Mouse (Mus musculus) CH12.LX (cell line): ENCODE data around the gene Exoc3l4. TPM values are rescaled to one million over a fixed set of nuclear protein-coding genes. Genes with fewer than 3 reads are reported as not detected.

Experiments
- DNase-seq: peaks from one replicate; pipeline ENCODE4 v3.0.0-alpha.2; 2013; ENCODE audit errors: extremely low read depth
- H3K27ac ChIP-seq: 2 replicates; pipeline ENCODE4 v1.5.1; 2012; ENCODE audit warnings: low read depth, mild to moderate bottlenecking, control low read depth, moderate library complexity; ENCODE audit not compliant: insufficient read depth
- H3K27me3 ChIP-seq: replicated peaks from 2 replicates; pipeline ENCODE3; 2012; ENCODE audit warnings: inconsistent platforms
- H3K36me3 ChIP-seq, 2 experiments: replicated peaks in 1 of 2; 2 replicates each; pipeline versions ENCODE3 to v1.6.1; 2012; ENCODE audit warnings: inconsistent platforms in 1 of 2, low read length in 1 of 2, mild to moderate bottlenecking in 1 of 2, mixed read lengths in 1 of 2, moderate library complexity in 1 of 2; ENCODE audit not compliant: control insufficient read depth in 1 of 2, insufficient read depth in 1 of 2
- H3K4me1 ChIP-seq, 2 experiments: 2 replicates each; pipeline ENCODE4 v1.6.1; 2012; ENCODE audit warnings: inconsistent platforms in 1 of 2, moderate library complexity in 1 of 2; ENCODE audit not compliant: insufficient read depth in 2 of 2, control insufficient read depth in 1 of 2
- H3K4me2 ChIP-seq: 2 replicates; pipeline ENCODE4 v1.6.1; 2012; ENCODE audit warnings: low read depth, mild to moderate bottlenecking, control low read depth; ENCODE audit not compliant: poor library complexity, insufficient read depth, severe bottlenecking
- H3K4me3 ChIP-seq, 3 experiments: fragments of 150-350 bp in 1 of 3; sonication (generic) in 1 of 3; replicated peaks in 1 of 3; 2 replicates each; pipeline versions ENCODE3 to v1.5.1; 2011 to 2012; ENCODE audit warnings: low read depth in 2 of 3, low read length in 2 of 3, mild to moderate bottlenecking in 2 of 3, moderate library complexity in 2 of 3, control low read depth in 1 of 3, improper control_type of control experiment in 1 of 3, inconsistent platforms in 1 of 3, mixed read lengths in 1 of 3; ENCODE audit not compliant: poor library complexity in 1 of 3
- H3K79me2 ChIP-seq: replicated peaks from 2 replicates; pipeline ENCODE4 v1.6.1; 2012; ENCODE audit warnings: mild to moderate bottlenecking, moderate library complexity; ENCODE audit not compliant: control insufficient read depth, poor library complexity, insufficient read depth, severe bottlenecking; ENCODE audit errors: extremely low read depth
- H3K9ac ChIP-seq: 2 replicates; pipeline ENCODE4 v1.6.1; 2012; ENCODE audit warnings: low read depth, mild to moderate bottlenecking, control low read depth, moderate library complexity; ENCODE audit not compliant: insufficient read depth
- H3K9me3 ChIP-seq: replicated peaks from 2 replicates; pipeline ENCODE3; 2012; ENCODE audit warnings: low read length, inconsistent platforms, mixed read lengths
- BHLHE40 ChIP-seq: IDR thresholded peaks from 2 replicates; pipeline ENCODE4 v1.6.1; 2011; ENCODE audit warnings: mild to moderate bottlenecking, low read depth, low read length, improper control_type of control experiment
- CHD1 ChIP-seq: IDR thresholded peaks from 2 replicates; pipeline ENCODE4 v1.6.1; 2012; ENCODE audit warnings: low read depth, low read length, improper control_type of control experiment, inconsistent platforms
- CHD2 ChIP-seq: IDR thresholded peaks from 2 replicates; pipeline ENCODE4 v1.6.1; 2011; ENCODE audit warnings: low read length, improper control_type of control experiment
- CTCF ChIP-seq, 2 experiments: IDR thresholded peaks in 1 of 2; conservative IDR thresholded peaks in 1 of 2; 2 replicates each; pipeline ENCODE4 v1.5.1; 2011 to 2012; ENCODE audit warnings: low read depth in 2 of 2, low read length in 2 of 2, improper control_type of control experiment in 1 of 2, inconsistent platforms in 1 of 2, mild to moderate bottlenecking in 1 of 2, moderate library complexity in 1 of 2
- ELF1 ChIP-seq: IDR thresholded peaks from 2 replicates; pipeline ENCODE4 v1.6.1; 2014; ENCODE audit warnings: low read depth, mild to moderate bottlenecking, inconsistent platforms, low read length, improper control_type of control experiment
- EP300 ChIP-seq: IDR thresholded peaks from 2 replicates; pipeline ENCODE4 v1.6.1; 2011; ENCODE audit warnings: low read length, improper control_type of control experiment
- ETS1 ChIP-seq: conservative IDR thresholded peaks from 2 replicates; pipeline ENCODE4 v1.6.1; 2012; ENCODE audit warnings: low read depth, mild to moderate bottlenecking, inconsistent platforms, low read length, improper control_type of control experiment, moderate library complexity
- HCFC1 ChIP-seq: IDR thresholded peaks from 2 replicates; pipeline ENCODE4 v1.6.1; 2012; ENCODE audit warnings: low read depth, mild to moderate bottlenecking, inconsistent platforms, low read length, improper control_type of control experiment
- JUN ChIP-seq: IDR thresholded peaks from 2 replicates; pipeline ENCODE4 v1.6.1; 2011; ENCODE audit warnings: low read depth, mild to moderate bottlenecking, low read length, improper control_type of control experiment, moderate library complexity; ENCODE audit not compliant: insufficient read depth
- JUND ChIP-seq: conservative IDR thresholded peaks from 2 replicates; pipeline ENCODE4 v1.6.1; 2011; ENCODE audit warnings: low read depth, low read length, improper control_type of control experiment
- MAFK ChIP-seq: IDR thresholded peaks from 2 replicates; pipeline ENCODE4 v1.6.1; 2011; ENCODE audit warnings: low read length, improper control_type of control experiment; ENCODE audit not compliant: insufficient replicate concordance
- MAZ ChIP-seq: IDR thresholded peaks from 2 replicates; pipeline ENCODE4 v1.6.1; 2012; ENCODE audit warnings: low read depth, mild to moderate bottlenecking, inconsistent platforms, low read length, improper control_type of control experiment, moderate library complexity
- MYC ChIP-seq: IDR thresholded peaks from 2 replicates; pipeline ENCODE4 v1.6.1; 2011; ENCODE audit warnings: low read depth, mild to moderate bottlenecking, improper control_type of control experiment, low read length
- NELFE ChIP-seq: IDR thresholded peaks from 2 replicates; pipeline ENCODE4 v1.6.1; 2011; ENCODE audit warnings: low read depth, low read length, improper control_type of control experiment
- NRF1 ChIP-seq: IDR thresholded peaks from 2 replicates; pipeline ENCODE4 v1.6.1; 2014; ENCODE audit warnings: low read depth, mild to moderate bottlenecking, inconsistent platforms, low read length, improper control_type of control experiment, moderate library complexity
- PAX5 ChIP-seq: IDR thresholded peaks from 2 replicates; pipeline ENCODE4 v1.6.1; 2012; ENCODE audit warnings: low read length, inconsistent platforms, mixed read lengths
- POLR2AphosphoS2 ChIP-seq: IDR thresholded peaks from 2 replicates; pipeline ENCODE4 v1.6.1; 2011; ENCODE audit warnings: low read depth, low read length, improper control_type of control experiment
- RAD21 ChIP-seq: IDR thresholded peaks from 2 replicates; pipeline ENCODE4 v1.6.1; 2011; ENCODE audit warnings: low read depth, mild to moderate bottlenecking, low read length, improper control_type of control experiment, moderate library complexity
- RCOR1 ChIP-seq: conservative IDR thresholded peaks from 2 replicates; pipeline ENCODE4 v1.6.1; 2012; ENCODE audit warnings: low read depth, mild to moderate bottlenecking, inconsistent platforms, low read length, improper control_type of control experiment
- SMC3 ChIP-seq: IDR thresholded peaks from 2 replicates; pipeline ENCODE4 v1.6.1; 2011; ENCODE audit warnings: low read depth, low read length, improper control_type of control experiment
- TBP ChIP-seq: conservative IDR thresholded peaks from 2 replicates; pipeline ENCODE4 v1.6.1; 2011; ENCODE audit warnings: low read depth, low read length, improper control_type of control experiment
- ZKSCAN1 ChIP-seq: IDR thresholded peaks from 2 replicates; pipeline ENCODE4 v1.6.1; 2012; ENCODE audit warnings: low read depth, inconsistent platforms, low read length, improper control_type of control experiment, borderline replicate concordance
- ZNF384 ChIP-seq: IDR thresholded peaks from 2 replicates; pipeline ENCODE4 v1.6.1; 2012; ENCODE audit warnings: low read depth, low read length, improper control_type of control experiment, inconsistent platforms
- dilution Hi-C: fragments of 300-500 bp; cut with MboI; formaldehyde crosslinking; loops from 2 replicates; pipeline ENCODE4 v1.14.3; 2020; ENCODE audit warnings: low sequenced_read_pairs; ENCODE audit not compliant: extremely low pct_unique_long_range_greater_than_20kb, extremely low pct_ligation_motif_present
- in situ Hi-C: fragments of 300-500 bp; cut with MboI; formaldehyde crosslinking; loops from 3 replicates; pipeline ENCODE4 v1.14.3; 2019; ENCODE audit warnings: low sequenced_read_pairs, low pct_ligation_motif_present, low pct_unique_long_range_greater_than_20kb, mixed read lengths
- polyA plus RNA-seq: library from polyadenylated mRNA; unstranded; fragments of >175 nt; gene quantifications from 2 replicates; pipeline ENCODE4 v1.2.1, GENCODE M21; 2012; ENCODE audit warnings: low read depth; ENCODE audit not compliant: insufficient read length
- total RNA-seq, 2 experiments: library from RNA; depleted of rRNA; stranded (reverse); fragments of 300-350 nt in 1 of 2; fragments of >200 nt in 1 of 2; gene quantifications; 2 replicates each; pipeline ENCODE4 v1.2.3; 2012 to 2014

The Exoc3l4 gene
- total and polyA plus RNA-seq, 3 experiments = 0.81 to 1.2 (median 0.85) TPM

GRCm38 (mm10) chr12:111406622-111407021, 10.2 kb upstream of the Exoc3l4 start, which contains the start of gene Lbhd2:
Lbhd2 (plus strand) TSS chr12:111406809.
- no peaks in the 10 kb centered on the region for H3K36me3 ChIP-seq
- in situ Hi-C loops (no loop called here), dilution Hi-C loops (no loop called here)
- H3K79me2 ChIP-seq = no peaks in the 10 kb centered on the region
- H3K27me3 ChIP-seq = peaks cover 34% of the 10 kb centered on the region
- H3K9ac ChIP-seq = no peak within 1 kb of the TSS
- TF ChIP-seq ETS1 = no peak
- TF ChIP-seq ZNF384 = no peak
- no peak for TF ChIP-seq JUN
- TF ChIP-seq NRF1 = no peak
- TF ChIP-seq HCFC1 = no peak
- TF ChIP-seq PAX5 = no peak
- TF ChIP-seq BHLHE40 = no peak
- TF ChIP-seq NELFE = no peak
- no peak for TF ChIP-seq ZKSCAN1
- TF ChIP-seq MYC = no peak
- H3K27ac ChIP-seq = no peak within 1 kb of the TSS
- peaks cover 0 to 1% of the 10 kb centered on the region in 2 experiments; a peak in 1 of 4 replicates for H3K4me1 ChIP-seq
- no peak within 1 kb of the TSS for H3K4me2 ChIP-seq
- H3K4me3 ChIP-seq = no peak within 1 kb of the TSS
- H3K9me3 ChIP-seq = no peaks in the 10 kb centered on the region
- DNase-seq = no peak

GRCm38 (mm10) chr12:111409583-111409982, 7.2 kb upstream of the Exoc3l4 start:
- H3K79me2 ChIP-seq = no peaks in the 10 kb centered on the region
- in situ Hi-C loops (no loop called here), dilution Hi-C loops (no loop called here)
- no peak overlapping the region for H3K4me2 ChIP-seq
- H3K4me1 ChIP-seq = peaks cover 0 to 8% of the 10 kb centered on the region in 2 experiments; a peak in 2 of 4 replicates
- H3K27ac ChIP-seq = no peak overlapping the region
- TF ChIP-seq CHD1 (no peak), BHLHE40 (no peak), EP300 (no peak), TBP (no peak), MAZ (no peak), RCOR1 (no peak), RAD21 (no peak), MAFK (no peak), NRF1 (no peak), POLR2AphosphoS2 (no peak), CTCF (conservative IDR thresholded peaks at IDR 0.05 in 1 of 2, IDR thresholded peaks at IDR 0.05 in 1 of 2; ENCODE audit: low read depth in 2 of 2, low read length in 2 of 2) (no peak), ZNF384 (no peak), HCFC1 (no peak), NELFE (no peak), ELF1 (no peak), SMC3 (no peak), CHD2 (no peak), JUND (no peak), ZKSCAN1 (no peak)
- H3K9ac ChIP-seq = no peak overlapping the region
- no peaks in the 10 kb centered on the region for H3K36me3 ChIP-seq
- DNase-seq = no peak
- no peak overlapping the region for H3K4me3 ChIP-seq
- H3K9me3 ChIP-seq = no peaks in the 10 kb centered on the region
- peaks cover 38% of the 10 kb centered on the region for H3K27me3 ChIP-seq
